In the genomic region with DNA sequence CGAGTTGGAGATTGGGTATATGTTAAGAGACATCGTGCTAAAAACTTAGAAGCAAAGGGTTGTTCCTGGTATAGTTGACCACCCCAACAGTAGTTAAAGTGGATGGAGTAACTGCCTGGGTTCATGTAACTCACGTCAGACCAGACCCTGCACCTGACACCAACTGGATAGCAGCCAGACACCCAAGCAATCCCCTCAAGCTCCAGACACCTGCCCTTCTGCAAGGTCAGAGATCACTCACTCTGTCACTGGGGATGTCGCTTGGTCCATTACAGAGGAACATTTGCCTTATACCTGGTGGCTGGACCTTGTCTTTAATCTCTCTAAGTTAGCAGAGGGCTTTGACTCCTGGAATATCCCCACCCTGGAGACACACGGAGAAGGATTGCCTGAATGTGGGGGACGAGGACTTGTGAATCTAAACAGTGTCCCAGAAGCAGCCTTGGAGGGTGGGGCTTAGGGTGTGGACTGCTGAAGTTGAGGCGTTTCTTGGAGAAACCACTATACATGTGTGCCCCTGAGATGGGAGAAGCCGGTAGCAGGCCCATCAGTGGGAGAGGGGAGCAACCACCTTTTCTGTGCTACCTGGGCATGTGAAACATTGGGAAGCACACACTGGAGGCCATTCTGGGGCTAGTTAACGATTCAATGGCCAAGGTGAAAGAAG, we compare ENCODE assay signal across 21 mouse cellular contexts. TPM values are rescaled to one million over a fixed set of nuclear protein-coding genes. Genes with fewer than 3 reads are reported as not detected.
DNase-seq lines count a peak whose midpoint lies in the region; ATAC-seq and TF ChIP-seq lines count a peak whose summit lies in the region.
"Had no signal": no experiment of that assay in that cellular context is flagged by ENCODE, and none has a peak within 500 bp of the region (broad histone marks: within the 10 kb centered on the region; RNA-seq: fewer than 3 reads in every experiment).

No protein-coding gene starts in this region.

- WGBS in liver, embryonic 14.5 days (ENCODE audit: insufficient replicate concordance) = 46% methylated on average over 9 of the region's 9 CpGs
- WGBS in stomach, postnatal 0 days = 73% methylated on average over 9 of the region's 9 CpGs

- TF ChIP-seq EP300 in liver, embryonic 14.5 days (IDR thresholded peaks at IDR 0.05; ENCODE audit: low read depth) = no peak
- TF ChIP-seq EP300 in stomach, postnatal 0 days (optimal IDR thresholded peaks at IDR 0.05) = no peak

- ATAC-seq in liver, embryonic 14.5 days (ENCODE audit: insufficient read depth) = peak; percentile 80
- no peak for ATAC-seq in stomach, postnatal 0 days (ENCODE audit: low FRiP score, low TSS enrichment)
- ATAC-seq: activated CD4-positive, CD25-positive, alpha-beta regulatory T cell, adult 4 months; CD4-positive, CD25-positive, alpha-beta regulatory T cell, adult 4 months; forebrain, embryonic 15.5 days; intestine, embryonic 15.5 days had no signal

- H3K27ac ChIP-seq in liver, embryonic 14.5 days = no peak overlapping the region
- no peak overlapping the region for H3K27ac ChIP-seq in stomach, postnatal 0 days (replicated peaks)
- H3K27ac ChIP-seq: embryonic facial prominence, embryonic 15.5 days; forebrain, embryonic 15.5 days; heart, embryonic 10.5 days; hindbrain, embryonic 13.5 days; intestine, embryonic 15.5 days had no signal

- no peaks in the 10 kb centered on the region for H3K9me3 ChIP-seq in liver, embryonic 14.5 days (ENCODE audit: control insufficient read depth, low read length)
- H3K9me3 ChIP-seq in stomach, postnatal 0 days (ENCODE audit: control insufficient read depth, low read length) = no peaks in the 10 kb centered on the region
- H3K9me3 ChIP-seq: embryonic facial prominence, embryonic 15.5 days; forebrain, embryonic 15.5 days; heart, embryonic 10.5 days; hindbrain, embryonic 13.5 days; intestine, embryonic 15.5 days had no signal

- TF ChIP-seq CTCF in liver, embryonic 14.5 days (IDR thresholded peaks at IDR 0.05; ENCODE audit: low read depth) = no peak
- no peak for TF ChIP-seq CTCF in stomach, postnatal 0 days (IDR thresholded peaks at IDR 0.05; ENCODE audit: low read depth)

- H3K36me3 ChIP-seq in liver, embryonic 14.5 days (replicated peaks; ENCODE audit: control insufficient read depth, insufficient read depth, low read depth) = no peaks in the 10 kb centered on the region
- no peaks in the 10 kb centered on the region for H3K36me3 ChIP-seq in stomach, postnatal 0 days (ENCODE audit: control insufficient read depth, insufficient read depth, low read length)
- H3K36me3 ChIP-seq: embryonic facial prominence, embryonic 15.5 days; forebrain, embryonic 15.5 days; heart, embryonic 10.5 days; hindbrain, embryonic 13.5 days; intestine, embryonic 15.5 days had no signal

- H3K9ac ChIP-seq in liver, embryonic 14.5 days (replicated peaks) = no peak overlapping the region
- no peak overlapping the region for H3K9ac ChIP-seq in stomach, postnatal 0 days (ENCODE audit: low read length)
- H3K9ac ChIP-seq: embryonic facial prominence, embryonic 15.5 days; forebrain, embryonic 15.5 days; hindbrain, embryonic 13.5 days; intestine, embryonic 15.5 days had no signal

- peak overlapping the region; percentile 28; the same call in 1 of the 2 replicates for H3K4me2 ChIP-seq in liver, embryonic 14.5 days (ENCODE audit: low read depth)
- H3K4me2 ChIP-seq in stomach, postnatal 0 days (replicated peaks; ENCODE audit: low read depth) = no peak overlapping the region
- H3K4me2 ChIP-seq: embryonic facial prominence, embryonic 15.5 days; forebrain, embryonic 15.5 days; hindbrain, embryonic 13.5 days; intestine, embryonic 15.5 days had no signal

- no peak overlapping the region for H3K4me3 ChIP-seq in liver, embryonic 14.5 days (ENCODE audit: insufficient read depth in 1 of 2, low read depth in 2 of 2, low read length in 2 of 2)
- no peak overlapping the region for H3K4me3 ChIP-seq in stomach, postnatal 0 days (ENCODE audit: low read depth, low read length)
- H3K4me3 ChIP-seq: embryonic facial prominence, embryonic 15.5 days; forebrain, embryonic 15.5 days; heart, embryonic 10.5 days; hindbrain, embryonic 13.5 days; intestine, embryonic 15.5 days had no signal

- H3K27me3 ChIP-seq in liver, embryonic 14.5 days (ENCODE audit: control insufficient read depth, insufficient read depth, low read length) = no peaks in the 10 kb centered on the region
- no peaks in the 10 kb centered on the region for H3K27me3 ChIP-seq in stomach, postnatal 0 days (ENCODE audit: control insufficient read depth, insufficient read depth, low read length)
- H3K27me3 ChIP-seq: embryonic facial prominence, embryonic 15.5 days; forebrain, embryonic 15.5 days; hindbrain, embryonic 13.5 days; intestine, embryonic 15.5 days had no signal

- peaks cover 3 to 10% of the 10 kb centered on the region in 2 experiments; a peak in 3 of 4 replicates for H3K4me1 ChIP-seq in liver, embryonic 14.5 days (replicated peaks; ENCODE audit: control insufficient read depth in 2 of 2, insufficient read depth in 2 of 2, low read length in 1 of 2)
- no peaks in the 10 kb centered on the region for H3K4me1 ChIP-seq in stomach, postnatal 0 days (replicated peaks; ENCODE audit: control insufficient read depth, insufficient read depth)
- H3K4me1 ChIP-seq: embryonic facial prominence, embryonic 15.5 days; forebrain, embryonic 15.5 days; hindbrain, embryonic 13.5 days had no signal

- DNase-seq in heart, adult 11 months = peak; percentile 64
- no peak for DNase-seq in heart, postnatal 10 days
- DNase-seq in liver = peak; percentile 53
- DNase-seq in liver, embryonic 14.5 days (ENCODE audit: low read depth in 3 of 3, low spot score in 3 of 3) = no peak
- DNase-seq in retina, postnatal 1 day = no peak
- no peak for DNase-seq in embryo, embryonic 9.5 days (ENCODE audit: extremely low spot score)
- DNase-seq in stomach, postnatal 0 days (ENCODE audit: low spot score) = no peak
- no peak for DNase-seq in kidney, postnatal 25 days
- DNase-seq: adrenal gland, postnatal 14 days; B cell, adult 2 months; cerebellum, adult 9-10 months; gastrocnemius, postnatal 36 days; heart, adult 18-20 months; heart, postnatal 14 days had no signal

- intact Hi-C loops in heart, postnatal 10 days (cut with DNase I) = no loop called here

RNA-seq across cellular contexts. Expression of a gene that starts 19.0 kb away (rescaled TPM):
- 100 to 1,000 TPM; 352 to 382 TPM for total RNA-seq in heart, postnatal 10 days (2021)
- polyA plus RNA-seq in liver, embryonic 14.5 days (2012; rRNA removed) = 73.8 and 163 TPM in 2 replicates
- 241 and 264 TPM in 2 replicates for polyA plus RNA-seq in liver, embryonic 14.5 days (2014; fragmentation: Nextera tagmentation; extraction: Ambion mirVana)
- 154 and 166 TPM in 2 replicates for polyA plus RNA-seq in stomach, postnatal 0 days (2015; fragmentation: Nextera tagmentation; extraction: Ambion mirVana)

RNA-seq across cellular contexts. Expression of a gene that starts 19.1 kb away (rescaled TPM):
- 100 to 1,000 TPM; 123 to 130 TPM for total RNA-seq in heart, postnatal 10 days (2021)
- 148 and 306 TPM in 2 replicates for polyA plus RNA-seq in liver, embryonic 14.5 days (2012; rRNA removed)
- polyA plus RNA-seq in liver, embryonic 14.5 days (2014; fragmentation: Nextera tagmentation; extraction: Ambion mirVana) = 396 and 414 TPM in 2 replicates
- polyA plus RNA-seq in stomach, postnatal 0 days (2015; fragmentation: Nextera tagmentation; extraction: Ambion mirVana) = 295 and 324 TPM in 2 replicates

RNA-seq across cellular contexts. Expression of a gene that starts 24.0 kb away (rescaled TPM):
- total RNA-seq in heart, postnatal 10 days (2021) = 10 to 100 TPM; 43.2 to 46.2 TPM
- polyA plus RNA-seq in liver, embryonic 14.5 days (2012; rRNA removed) = 7.3 and 10.8 TPM in 2 replicates
- polyA plus RNA-seq in liver, embryonic 14.5 days (2014; fragmentation: Nextera tagmentation; extraction: Ambion mirVana) = 36.0 and 38.0 TPM in 2 replicates
- polyA plus RNA-seq in stomach, postnatal 0 days (2015; fragmentation: Nextera tagmentation; extraction: Ambion mirVana) = 128 and 139 TPM in 2 replicates

RNA-seq across cellular contexts. Expression of a gene that starts 54.5 kb away (rescaled TPM):
- 10 to 100 TPM; 34.8 to 38.7 TPM for total RNA-seq in heart, postnatal 10 days (2021)
- 6.3 and 8.6 TPM in 2 replicates for polyA plus RNA-seq in liver, embryonic 14.5 days (2012; rRNA removed)
- polyA plus RNA-seq in liver, embryonic 14.5 days (2014; fragmentation: Nextera tagmentation; extraction: Ambion mirVana) = 15.4 and 16.4 TPM in 2 replicates
- polyA plus RNA-seq in stomach, postnatal 0 days (2015; fragmentation: Nextera tagmentation; extraction: Ambion mirVana) = 31.4 and 36.2 TPM in 2 replicates

Comparison
In these comparisons a context has a peak if more than half of its experiments do, and no peak if none do; other contexts are left out.
1. DNase-seq: peak in heart, adult 11 months (single experiment) and liver (single experiment); none in heart, postnatal 10 days (0 of 2), liver, embryonic 14.5 days (0 of 3), retina, postnatal 1 day (single experiment), embryo, embryonic 9.5 days (single experiment), stomach, postnatal 0 days (single experiment) and kidney, postnatal 25 days (0 of 2).